Mouse (Mus musculus) right cerebral cortex, postnatal 10 days (tissue): ENCODE data around the gene Rgma.

Source experiments
- DNase-seq, 2 experiments: peaks; one replicate each; pipeline ENCODE4 v3.0.0; 2021; ENCODE audit warnings: low spot score in 2 of 2

Gene Rgma

DNA sequence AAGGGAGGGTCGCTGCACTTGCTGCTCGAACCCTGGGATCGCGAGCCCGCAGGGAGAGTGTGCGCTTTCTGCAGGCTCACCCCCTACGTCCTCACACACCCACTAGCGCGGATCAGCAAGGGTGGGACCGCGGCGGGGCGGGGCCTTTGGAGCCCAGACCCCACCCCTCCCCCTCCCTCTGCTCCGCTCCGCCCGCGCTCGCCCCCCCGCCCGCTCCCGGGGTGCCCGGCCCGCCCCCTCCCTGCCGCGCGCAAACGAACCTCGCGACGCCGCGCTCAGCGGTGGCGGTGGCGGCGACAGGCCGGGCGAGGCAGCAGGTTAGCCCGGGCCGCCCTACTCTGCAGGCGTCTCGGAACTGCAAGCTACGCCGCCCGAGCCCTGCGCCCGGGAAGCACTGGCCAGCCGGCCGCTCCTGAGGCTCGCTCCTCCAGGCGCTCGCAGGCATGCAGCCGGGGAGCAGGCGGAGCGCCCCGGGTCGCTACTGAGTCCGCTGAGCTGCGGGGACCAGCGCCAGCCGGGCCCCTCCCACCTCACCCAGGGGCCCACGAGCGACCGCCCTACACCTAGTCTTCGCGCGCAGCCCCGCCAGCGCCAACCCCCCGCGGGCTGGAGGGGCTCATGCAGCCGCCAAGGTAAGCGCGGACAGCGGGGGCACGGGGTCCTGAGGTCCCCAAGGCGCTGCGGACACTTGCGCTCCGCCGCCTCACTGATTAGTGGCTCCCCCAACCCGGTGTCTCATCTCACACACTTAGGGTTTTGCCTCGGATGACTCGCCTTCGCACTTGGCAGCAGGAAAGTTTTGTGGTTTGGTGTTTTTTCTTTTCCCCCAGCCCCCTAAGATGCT is at the start of gene Rgma:
TSS of gene Rgma (plus strand) at position 253 of the 844 bp plus-strand sequence.
- peak; percentile 84 to 86 for DNase-seq

GRCm38 (mm10) chr7:73326236-73326635 is 49.1 kb upstream of the Rgma start:
- no peak for DNase-seq

- peak in 1 of 2 experiments; percentile 35 for DNase-seq
These were observed 48.6 kb upstream of the Rgma start for GRCm38 (mm10) chr7:73326680-73327079.

DNA sequence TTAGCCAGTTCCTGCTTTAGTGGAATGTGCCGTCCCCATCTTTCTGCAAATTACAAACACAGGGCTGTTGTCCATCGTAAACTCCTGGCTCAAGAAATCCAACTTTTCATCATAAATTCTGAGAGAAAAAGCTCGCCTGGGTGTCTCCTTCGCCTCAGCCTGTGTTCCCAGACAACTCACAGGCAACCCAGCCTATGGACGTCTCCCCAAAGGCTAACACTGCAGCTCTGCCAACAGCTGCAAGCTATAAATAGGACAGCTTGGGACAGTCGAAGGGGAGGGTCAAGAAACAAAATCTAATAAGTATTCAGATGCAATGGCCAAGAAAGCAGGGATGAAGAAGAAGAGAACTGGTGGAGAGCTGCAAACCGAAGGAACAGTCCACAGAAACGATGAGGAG is 48.1 kb upstream of the Rgma start:
- DNase-seq, result no peak

GRCm38 (mm10) chr7:73327652-73328051 is 47.7 kb upstream of the Rgma start:
- DNase-seq, result peak; percentile 32 to 40

DNA sequence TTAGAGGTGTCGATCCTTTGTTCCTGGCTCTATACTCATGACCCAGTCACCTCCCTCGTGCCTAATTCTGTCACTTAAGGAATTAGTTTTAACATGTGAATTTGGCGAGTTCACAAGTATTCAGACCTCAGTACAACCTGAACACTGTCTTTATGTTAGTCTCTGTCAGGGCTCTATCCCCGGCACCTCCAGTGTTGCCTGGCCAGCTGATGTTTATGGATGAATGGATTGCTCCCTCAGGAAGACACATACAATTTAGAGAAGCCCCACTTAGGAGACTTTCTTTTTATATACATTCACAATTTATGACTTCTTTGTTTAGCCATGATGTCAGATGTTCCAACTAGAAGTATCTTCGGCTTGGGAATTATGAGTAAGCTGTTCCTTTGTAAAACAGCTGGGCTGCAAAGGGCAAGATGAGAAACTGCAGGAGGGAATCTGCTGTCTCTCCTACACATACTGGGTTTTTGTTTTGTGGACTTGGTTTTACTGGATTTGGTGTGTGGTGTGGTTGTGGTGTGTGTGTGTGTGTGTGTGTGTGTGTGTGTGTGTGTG is 46.6 kb upstream of the Rgma start:
- DNase-seq, result no peak

DNA sequence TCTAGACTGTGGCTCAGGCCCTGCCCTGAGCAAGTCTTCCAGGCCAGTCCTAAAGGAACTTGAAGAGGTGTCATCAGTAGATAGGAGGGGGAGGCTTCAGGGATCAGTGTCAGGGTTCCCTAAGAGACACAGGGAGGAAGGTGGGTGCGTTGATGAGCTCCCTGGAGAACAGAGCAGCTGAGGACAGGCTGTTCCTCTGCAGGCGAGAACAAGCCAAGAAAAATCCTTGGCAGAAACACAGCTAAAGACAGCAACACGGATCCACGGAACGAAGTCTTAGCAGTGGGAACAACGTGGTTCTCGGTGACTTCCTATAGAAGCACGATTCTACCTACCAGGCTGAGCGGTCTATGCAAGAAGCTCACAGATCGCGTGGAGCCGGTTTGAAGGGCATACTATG is 44.6 kb upstream of the Rgma start:
- DNase-seq, result peak; percentile 68 to 80

DNA sequence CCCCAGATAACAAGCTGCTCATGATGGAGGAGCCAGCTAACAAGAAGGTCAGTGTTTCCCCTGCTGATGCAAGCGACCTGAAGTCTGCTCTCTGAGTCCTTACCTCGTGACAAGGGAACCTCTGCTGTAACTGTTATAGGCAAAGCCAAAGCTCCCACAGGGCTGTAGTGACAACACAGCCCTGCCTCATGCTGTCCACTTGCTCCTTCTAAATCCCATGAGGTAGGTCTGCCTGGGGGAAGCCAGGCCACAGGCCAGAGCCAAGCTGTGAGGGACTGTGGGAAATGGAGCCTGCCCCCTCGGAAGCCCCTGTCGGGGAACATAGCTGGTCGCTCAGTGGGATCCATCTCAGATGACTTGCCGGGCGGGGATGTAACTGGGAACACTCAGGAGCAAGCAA is 43.7 kb upstream of the Rgma start:
- DNase-seq, result peak in 1 of 2 experiments; percentile 24

DNA sequence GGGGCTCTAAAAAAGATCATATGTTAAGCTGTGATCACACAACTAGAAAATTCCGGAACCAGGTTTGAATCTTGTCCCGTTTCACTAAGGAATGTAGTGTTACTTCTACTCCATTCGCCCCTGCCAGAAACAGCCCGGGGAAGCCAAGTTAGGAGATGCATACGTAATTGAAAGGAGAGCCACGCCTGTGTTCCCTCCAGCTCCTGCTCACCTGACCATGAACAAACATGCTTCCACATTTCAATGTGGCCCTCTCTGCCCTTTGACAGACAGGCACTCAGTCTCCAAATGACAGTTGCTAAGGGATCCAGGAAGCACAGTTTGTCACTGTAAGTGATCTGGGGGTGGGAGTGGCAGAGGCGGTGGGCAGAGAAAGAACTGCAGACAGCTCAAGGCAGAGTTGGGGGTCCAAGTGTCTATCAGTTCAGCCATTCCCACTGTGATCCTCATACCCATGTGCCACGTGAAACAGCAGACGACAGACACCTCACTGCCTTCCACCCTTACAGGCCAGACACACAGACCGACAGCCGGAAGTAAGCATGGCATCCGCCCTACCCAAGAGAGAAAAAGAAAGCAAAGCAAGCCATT is 41.8 kb upstream of the Rgma start:
- DNase-seq, result peak in 1 of 2 experiments; percentile 35

GRCm38 (mm10) chr7:73334883-73335282 is 40.4 kb upstream of the Rgma start:
- peak; percentile 60 to 65 for DNase-seq

- peak in 1 of 2 experiments; percentile 58 for DNase-seq
These were observed 38.9 kb upstream of the Rgma start for GRCm38 (mm10) chr7:73336380-73336779.

DNA sequence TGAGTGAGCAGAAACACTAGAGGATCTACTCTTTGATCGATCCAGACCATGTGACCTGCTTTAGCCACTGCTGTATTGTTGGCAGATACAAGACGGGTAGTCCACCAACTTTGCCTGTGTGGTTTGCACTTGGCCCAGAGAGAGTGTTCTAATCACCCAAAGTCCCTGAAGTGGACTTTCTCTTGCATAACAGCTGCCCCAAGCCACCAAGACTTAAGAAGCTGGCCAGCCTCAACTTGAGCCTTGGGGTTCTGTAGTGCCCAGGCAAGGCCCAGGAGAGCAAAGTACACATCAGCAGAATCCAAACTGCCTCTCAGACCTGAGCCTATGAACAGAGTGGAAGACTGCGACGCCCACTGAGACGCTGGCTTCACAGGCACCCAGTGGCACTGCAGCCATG is 37.0 kb upstream of the Rgma start:
- DNase-seq, result no peak

DNA sequence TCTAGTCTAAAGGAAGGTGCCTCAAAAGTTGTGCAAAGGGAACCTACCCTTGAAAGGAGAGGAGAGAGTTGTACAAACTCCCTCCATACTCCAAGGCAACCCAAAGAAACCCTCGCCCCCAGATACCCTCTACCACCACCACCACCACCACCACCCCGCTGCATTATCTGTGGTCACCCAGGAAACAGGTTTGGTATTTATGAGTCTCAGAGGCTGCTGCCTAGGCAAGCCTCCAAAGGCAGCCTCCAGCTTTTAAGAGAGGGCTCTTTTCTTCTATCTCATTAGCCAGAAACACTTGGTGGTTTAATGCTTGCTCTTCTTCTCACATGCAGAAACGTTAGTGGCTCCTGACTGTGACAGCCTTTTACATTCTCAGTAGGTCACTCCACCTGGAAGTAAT is 31.5 kb upstream of the Rgma start:
- DNase-seq, result no peak

- DNase-seq, result no peak
These were observed 26.7 kb upstream of the Rgma start for GRCm38 (mm10) chr7:73348585-73349124.

GRCm38 (mm10) chr7:73349158-73349557 is 26.2 kb upstream of the Rgma start:
- no peak for DNase-seq

GRCm38 (mm10) chr7:73355229-73355628 is 20.1 kb upstream of the Rgma start:
- DNase-seq, result no peak

- DNase-seq, result no peak
These were observed 18.4 kb upstream of the Rgma start for GRCm38 (mm10) chr7:73356901-73357300.

DNA sequence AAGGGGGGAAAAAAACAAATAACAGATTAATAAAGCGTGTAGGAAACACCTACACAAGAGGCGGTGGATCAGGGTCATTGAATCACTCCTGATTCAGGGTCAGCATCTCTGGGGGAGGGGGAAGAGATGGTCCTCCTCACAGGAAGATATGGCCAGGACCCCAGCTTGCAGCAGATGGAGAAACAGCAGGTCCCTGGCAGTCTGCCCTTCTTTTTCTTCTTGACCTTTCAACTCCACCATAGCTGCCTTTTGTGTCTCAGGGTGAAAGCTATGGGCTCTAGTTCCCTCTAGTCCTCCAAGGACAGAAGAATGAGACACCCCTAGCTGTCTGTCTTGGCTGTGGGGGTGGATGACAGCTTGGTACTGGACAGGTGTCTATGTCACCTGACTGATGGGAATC is 17.7 kb upstream of the Rgma start:
- DNase-seq, result no peak

DNA sequence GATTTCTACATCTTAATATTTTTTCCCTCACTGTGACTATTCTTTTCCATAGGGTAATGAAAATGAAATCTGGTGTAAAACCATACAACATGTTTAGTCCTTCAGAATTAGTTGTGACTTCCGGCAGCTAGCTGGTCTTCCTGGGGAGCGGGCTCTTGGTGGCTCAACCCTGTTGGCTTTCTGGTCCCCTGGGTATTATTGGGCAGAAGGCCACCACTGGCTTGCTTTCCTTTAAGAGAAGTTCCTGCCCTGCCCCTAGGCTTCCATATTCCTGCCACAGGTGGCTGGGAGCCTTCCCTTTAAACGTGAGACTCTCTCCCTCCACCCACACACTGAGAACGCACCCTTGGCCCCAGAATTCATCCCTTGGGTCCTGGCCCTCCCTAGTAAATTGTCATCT is 9.8 kb upstream of the Rgma start:
- DNase-seq, result no peak

GRCm38 (mm10) chr7:73365965-73366364 is 9.3 kb upstream of the Rgma start:
- DNase-seq, result peak; percentile 55 to 58

- no peak for DNase-seq
These were observed 7.4 kb upstream of the Rgma start for GRCm38 (mm10) chr7:73367681-73368464.

DNA sequence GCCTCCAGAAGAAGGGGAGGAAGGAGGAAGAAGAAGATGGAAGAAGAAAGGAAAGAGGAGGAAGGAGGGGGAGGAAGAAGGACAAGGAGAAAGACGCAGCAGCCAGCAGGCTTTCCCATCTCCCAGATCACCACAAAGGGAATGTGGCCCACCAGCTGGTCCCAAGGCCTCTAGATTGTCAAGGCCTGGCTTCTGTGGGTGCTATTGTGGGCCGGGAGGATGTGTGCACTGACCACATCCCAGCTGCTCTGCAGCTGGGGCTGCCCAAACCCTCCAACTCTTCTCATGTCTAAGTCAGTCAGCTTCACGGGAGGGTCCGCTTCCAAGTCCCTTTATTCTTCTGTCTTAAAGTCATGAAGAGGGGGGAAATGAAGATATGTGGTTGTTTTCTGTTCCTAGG is 5.3 kb upstream of the Rgma start:
- no peak for DNase-seq
